Mouse (Mus musculus) Muller cell, postnatal 12 days (primary cell): ENCODE data around the gene Pdzrn3.
A peak's percentile ranks its signal among the peaks of the same experiment; 100 is the strongest.

Experiments
- DNase-seq: peaks from one replicate; pipeline ENCODE4 v3.0.0-alpha.2; 2015; ENCODE audit errors: inconsistent ontology term

The Pdzrn3 gene

GRCm38 (mm10) chr6:101291944-101292343 is 85.8 kb downstream of the Pdzrn3 start:
- no peak for DNase-seq

- no peak for DNase-seq
Measured at GRCm38 (mm10) chr6:101290160-101290559, 87.5 kb downstream of the Pdzrn3 start.

GRCm38 (mm10) chr6:101289428-101289827 is 88.3 kb downstream of the Pdzrn3 start:
- no peak for DNase-seq

- no peak for DNase-seq
Measured at GRCm38 (mm10) chr6:101287566-101288173, 90.0 kb downstream of the Pdzrn3 start.

GRCm38 (mm10) chr6:101287077-101287476 is 90.6 kb downstream of the Pdzrn3 start:
- DNase-seq, result no peak

- no peak for DNase-seq
Measured at GRCm38 (mm10) chr6:101284368-101284955, 93.2 kb downstream of the Pdzrn3 start.

- DNase-seq, result no peak
Measured at GRCm38 (mm10) chr6:101283891-101284290, 93.8 kb downstream of the Pdzrn3 start.

GRCm38 (mm10) chr6:101281644-101282043 is 96.1 kb downstream of the Pdzrn3 start:
- DNase-seq, result peak; percentile 62

GRCm38 (mm10) chr6:101280811-101281218 is 96.9 kb downstream of the Pdzrn3 start:
- DNase-seq, result no peak

- no peak for DNase-seq
Measured at GRCm38 (mm10) chr6:101278286-101278932, 99.3 kb downstream of the Pdzrn3 start.

GRCm38 (mm10) chr6:101276261-101276660 is 101.4 kb downstream of the Pdzrn3 start:
- peak; percentile 56 for DNase-seq

- no peak for DNase-seq
Measured at GRCm38 (mm10) chr6:101275806-101276205, 101.9 kb downstream of the Pdzrn3 start.

- DNase-seq, result no peak
Measured at GRCm38 (mm10) chr6:101274846-101275245, 102.9 kb downstream of the Pdzrn3 start.

- no peak for DNase-seq
Measured at GRCm38 (mm10) chr6:101272256-101272655, 105.4 kb downstream of the Pdzrn3 start.

GRCm38 (mm10) chr6:101271378-101272135 is 106.1 kb downstream of the Pdzrn3 start:
- DNase-seq, result no peak

GRCm38 (mm10) chr6:101270095-101270826 is 107.4 kb downstream of the Pdzrn3 start:
- no peak for DNase-seq

GRCm38 (mm10) chr6:101269335-101270094 is 108.2 kb downstream of the Pdzrn3 start:
- DNase-seq, result no peak

- peak; percentile 43 for DNase-seq
Measured at GRCm38 (mm10) chr6:101268266-101268665, 109.4 kb downstream of the Pdzrn3 start.

- peak; percentile 72 for DNase-seq
Measured at GRCm38 (mm10) chr6:101266787-101267186, 110.9 kb downstream of the Pdzrn3 start.

GRCm38 (mm10) chr6:101263544-101263943 is 114.2 kb downstream of the Pdzrn3 start:
- peak; percentile 48 for DNase-seq

- peak; percentile 27 for DNase-seq
Measured at GRCm38 (mm10) chr6:101261513-101261912, 116.2 kb downstream of the Pdzrn3 start.
